Mouse (Mus musculus) liver, adult 2 months (tissue): ENCODE measurements at regions not wholly inside any gene's neighbourhood (a gene's known extent, or its start where the extent isn't known, plus 50 kb on each side); places are given as distances from the start of the nearest gene placed in this dataset.

Source experiments
- DNase-seq: peaks from one replicate; pipeline ENCODE4 v3.0.0-alpha.2; 2011; ENCODE audit warnings: low read depth, low spot score; ENCODE audit errors: extremely low read depth
- H3K27ac ChIP-seq: fragments of 200-500 bp; replicated peaks from 2 replicates; pipeline ENCODE4 v1.5.1; 2012; ENCODE audit warnings: low read depth, mild to moderate bottlenecking, control low read depth, inconsistent platforms, low read length; ENCODE audit not compliant: insufficient read depth
- H3K27me3 ChIP-seq: fragments of 200-500 bp; 2 replicates; pipeline ENCODE4 v1.6.1; 2012; ENCODE audit warnings: mild to moderate bottlenecking, moderate library complexity, low read length, inconsistent platforms; ENCODE audit not compliant: control insufficient read depth, insufficient read depth
- H3K36me3 ChIP-seq: fragments of 200-500 bp; 2 replicates; pipeline ENCODE4 v1.6.1; 2012; ENCODE audit warnings: low read length, inconsistent platforms; ENCODE audit not compliant: control insufficient read depth, insufficient read depth
- H3K4me1 ChIP-seq: fragments of 200-500 bp; 2 replicates; pipeline ENCODE4 v1.6.1; 2011; ENCODE audit warnings: low read length; ENCODE audit not compliant: control insufficient read depth, insufficient read depth
- H3K4me3 ChIP-seq: fragments of 200-500 bp; 2 replicates; pipeline ENCODE4 v1.5.1; 2011; ENCODE audit warnings: low read depth, mild to moderate bottlenecking, control low read depth, low read length, moderate library complexity; ENCODE audit not compliant: insufficient read depth
- H3K79me2 ChIP-seq: fragments of 200-500 bp; 2 replicates; pipeline ENCODE4 v1.6.1; 2012; ENCODE audit warnings: inconsistent platforms, mild to moderate bottlenecking, low read length, moderate library complexity; ENCODE audit not compliant: control insufficient read depth, insufficient read depth
- H3K9ac ChIP-seq: fragments of 200-500 bp; 2 replicates; pipeline ENCODE4 v1.6.1; 2012; ENCODE audit warnings: low read depth, mild to moderate bottlenecking, control low read depth, inconsistent platforms, low read length
- CTCF ChIP-seq: fragments of 200-500 bp; IDR thresholded peaks from 2 replicates; pipeline ENCODE4 v1.5.1; 2011; ENCODE audit warnings: low read depth, low read length, control low read depth
- POLR2A ChIP-seq: fragments of 200-500 bp; IDR thresholded peaks from 2 replicates; pipeline ENCODE4 v1.6.1; 2011; ENCODE audit warnings: low read length, control low read depth; ENCODE audit not compliant: insufficient read depth; ENCODE audit errors: extremely low read depth
- WGBS: fragments of 180-500 bp; shearing (Covaris S2); methylation state at CpG from one replicate; pipeline ENCODE4 v1.1.7; 2018; 5-methylcytosine and 5-hydroxymethylcytosine counted together

DNA sequence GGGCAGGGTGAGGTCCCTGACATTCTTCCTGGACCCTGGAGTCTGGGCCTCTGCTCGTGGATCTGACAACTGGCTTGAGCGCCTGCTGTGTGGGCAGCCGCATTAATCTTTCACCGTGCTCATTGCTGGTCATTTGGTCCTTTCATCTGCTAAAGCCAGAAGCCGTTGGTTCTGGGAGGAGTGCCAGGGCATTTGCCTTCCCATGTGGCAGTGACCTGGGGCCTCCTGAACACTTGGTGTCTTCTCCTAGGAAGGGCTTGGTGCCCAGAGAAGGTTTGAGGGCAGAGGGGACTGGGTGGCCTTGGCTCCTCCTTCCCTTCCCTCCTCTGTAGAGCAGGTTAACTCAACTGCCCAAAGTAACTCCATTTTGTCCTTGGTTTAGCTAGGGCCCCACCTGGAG lies 79.7 kb upstream of the Adra2c start:
- no peaks in the 10 kb centered on the region for H3K36me3 ChIP-seq
- no peak overlapping the region for H3K9ac ChIP-seq
- TF ChIP-seq CTCF (no peak), POLR2A (no peak)
- no peaks in the 10 kb centered on the region for H3K79me2 ChIP-seq
- 63% methylated on average over 5 of the region's 5 CpGs for WGBS
- no peaks in the 10 kb centered on the region for H3K27me3 ChIP-seq
- no peaks in the 10 kb centered on the region for H3K4me1 ChIP-seq
- DNase-seq: no peak
- H3K27ac ChIP-seq: no peak overlapping the region
- H3K4me3 ChIP-seq: no peak overlapping the region

DNA sequence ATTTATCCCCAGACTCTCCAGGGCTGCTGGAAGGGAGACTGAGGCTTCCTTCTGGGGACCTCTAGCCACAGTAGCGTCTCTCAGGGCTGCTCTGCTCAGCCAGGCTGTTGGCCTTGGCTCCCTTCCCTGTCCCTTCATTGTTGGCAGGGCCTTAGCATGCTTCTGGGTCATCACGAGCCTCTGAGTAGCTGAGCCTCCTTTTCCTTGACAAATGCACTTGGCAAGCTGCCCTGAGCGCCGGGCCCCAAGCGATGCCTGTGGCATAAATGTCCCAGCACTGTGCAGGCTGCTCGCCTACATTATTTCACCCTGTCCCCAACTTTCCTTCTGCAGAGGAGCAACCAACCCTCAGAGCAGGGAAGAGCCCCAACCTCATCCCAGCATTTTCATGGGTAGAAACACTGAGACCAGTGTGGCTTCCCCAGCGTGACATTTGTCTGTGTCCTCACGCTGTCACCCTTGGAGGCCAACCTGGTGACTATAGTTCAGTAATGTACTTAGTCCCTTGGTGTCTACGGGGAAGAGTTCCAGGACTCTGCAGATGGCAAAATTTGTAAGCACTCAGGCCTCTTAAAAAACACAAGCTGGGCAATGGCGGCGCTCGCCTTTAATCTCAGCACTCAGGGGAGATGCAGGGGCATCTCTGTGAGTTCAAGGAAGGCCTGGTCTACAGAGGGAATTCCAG lies 83.7 kb upstream of the Lrpap1 start:
- Histone ChIP-seq H3K4me1 (no peaks in the 10 kb centered on the region), H3K36me3 (no peaks in the 10 kb centered on the region), H3K79me2 (no peaks in the 10 kb centered on the region), H3K27me3 (no peaks in the 10 kb centered on the region), H3K4me3 (no peak overlapping the region), H3K9ac (no peak overlapping the region), H3K27ac (no peak overlapping the region)
- DNase-seq: peak; percentile 19
- WGBS: 75% methylated on average over 12 of the region's 12 CpGs
- TF ChIP-seq CTCF: no peak
- no peak for TF ChIP-seq POLR2A

DNA sequence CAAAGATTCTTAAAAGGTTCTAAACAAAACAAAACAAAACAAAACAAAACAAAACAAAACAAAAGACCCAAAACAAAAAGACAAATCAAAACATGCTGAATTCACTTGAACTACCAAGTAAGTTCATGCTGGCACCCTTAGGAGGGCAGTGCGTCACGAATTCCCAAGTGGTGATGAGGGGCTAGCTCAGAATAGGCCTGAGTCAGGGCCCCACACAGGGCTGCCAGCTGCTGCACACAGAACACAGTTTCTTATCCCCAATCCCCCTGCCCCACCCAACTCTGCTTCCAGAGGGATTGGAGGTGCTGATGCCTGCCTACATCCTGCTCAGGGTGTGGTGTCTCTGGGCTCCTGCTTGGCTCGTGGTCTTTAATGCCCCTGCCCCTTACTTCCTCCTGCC lies 80.3 kb upstream of the Lrpap1 start:
- 74% methylated on average over 3 of the region's 3 CpGs for WGBS
- Histone ChIP-seq H3K27me3 (no peaks in the 10 kb centered on the region; the same call in 1 of the 2 replicates), H3K79me2 (no peaks in the 10 kb centered on the region), H3K36me3 (no peaks in the 10 kb centered on the region), H3K4me3 (no peak overlapping the region), H3K4me1 (no peaks in the 10 kb centered on the region), H3K27ac (no peak overlapping the region), H3K9ac (no peak overlapping the region)
- DNase-seq: no peak
- no peak for TF ChIP-seq POLR2A
- TF ChIP-seq CTCF: no peak

DNA sequence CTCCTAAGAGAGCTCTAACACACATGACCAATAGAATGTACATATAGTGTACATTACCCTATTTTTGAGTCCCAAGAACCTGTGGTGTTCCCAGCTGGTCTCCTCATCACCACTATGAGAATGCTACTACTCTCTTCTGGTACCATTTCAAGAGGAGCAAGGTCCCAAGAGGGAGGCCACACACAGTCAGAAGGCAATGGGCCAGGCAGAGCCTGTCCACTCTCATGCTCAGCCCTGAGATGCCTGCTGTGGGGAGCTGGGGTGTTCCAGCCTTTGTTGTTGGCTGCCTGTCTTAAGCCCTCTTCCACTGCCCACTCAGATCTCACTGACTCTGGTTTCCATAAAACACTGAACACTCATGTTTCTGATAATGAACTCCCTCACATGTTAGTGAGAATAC lies 79.7 kb upstream of the Lrpap1 start:
- H3K27me3 ChIP-seq: no peaks in the 10 kb centered on the region; the same call in 1 of the 2 replicates
- no peak overlapping the region for H3K27ac ChIP-seq

DNA sequence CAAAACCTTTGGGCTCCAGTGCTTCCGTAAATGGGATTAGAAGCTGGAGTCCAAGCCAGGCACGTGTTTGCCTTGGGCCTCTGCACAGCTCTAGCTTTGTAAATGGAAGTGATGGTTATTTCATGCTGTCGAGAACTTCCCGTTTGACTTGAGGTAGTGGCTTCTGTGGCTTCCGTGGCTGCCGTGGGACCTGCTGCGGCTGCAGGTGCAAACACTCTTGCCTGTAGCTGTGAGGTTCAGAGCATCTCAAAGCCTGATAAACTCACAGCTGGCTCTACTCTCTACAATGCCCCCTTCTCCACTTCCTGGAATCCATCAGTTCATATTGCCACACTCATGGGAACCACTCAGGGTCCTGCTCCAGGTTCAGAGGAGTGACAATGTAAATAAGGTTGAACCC lies 77.9 kb upstream of the Lrpap1 start:
- H3K4me3 ChIP-seq: no peak overlapping the region
- no peak for DNase-seq
- no peaks in the 10 kb centered on the region for H3K79me2 ChIP-seq
- 85% methylated on average over 7 of the region's 7 CpGs for WGBS
- H3K27ac ChIP-seq: no peak overlapping the region
- no peaks in the 10 kb centered on the region; the same call in 1 of the 2 replicates for H3K27me3 ChIP-seq
- H3K36me3 ChIP-seq: no peaks in the 10 kb centered on the region
- H3K9ac ChIP-seq: no peak overlapping the region
- H3K4me1 ChIP-seq: no peaks in the 10 kb centered on the region
- TF ChIP-seq CTCF (no peak), POLR2A (no peak)

More for the DNA sequence above, 79.7 kb upstream of the Lrpap1 start:
- no peaks in the 10 kb centered on the region for H3K4me1 ChIP-seq
- no peak overlapping the region for H3K4me3 ChIP-seq
- H3K36me3 ChIP-seq: no peaks in the 10 kb centered on the region
- DNase-seq: no peak
- H3K79me2 ChIP-seq: no peaks in the 10 kb centered on the region
- H3K9ac ChIP-seq: no peak overlapping the region
- TF ChIP-seq POLR2A (no peak), CTCF (no peak)

DNA sequence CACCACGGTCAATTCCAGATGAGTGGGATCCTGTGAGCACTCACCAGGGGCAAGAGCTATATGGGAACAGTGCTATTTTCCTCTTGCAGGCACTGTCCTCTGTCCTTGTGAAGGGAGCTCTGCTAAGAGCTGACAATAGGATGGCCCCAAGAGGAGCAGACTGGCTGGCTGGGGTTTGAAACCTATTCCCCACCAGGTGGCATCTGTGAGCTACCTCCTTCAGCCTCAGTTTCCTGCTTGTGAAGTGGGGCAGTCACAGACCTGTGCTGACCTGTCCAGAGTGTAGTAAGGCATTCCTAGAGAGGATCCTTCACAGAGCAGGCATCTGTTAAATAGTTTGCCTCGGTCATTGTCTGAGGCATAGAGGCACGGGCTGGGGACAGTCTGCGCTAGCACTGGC lies 71.8 kb upstream of the Lrpap1 start:
- DNase-seq: no peak
- H3K79me2 ChIP-seq: no peaks in the 10 kb centered on the region
- H3K4me3 ChIP-seq: no peak overlapping the region

More for the DNA sequence above, 71.8 kb upstream of the Lrpap1 start:
- WGBS: 75% methylated on average over 4 of the region's 4 CpGs
- TF ChIP-seq CTCF (peak; percentile 51), POLR2A (no peak)
- Histone ChIP-seq H3K27me3 (no peaks in the 10 kb centered on the region; the same call in 1 of the 2 replicates), H3K9ac (no peak overlapping the region), H3K36me3 (no peaks in the 10 kb centered on the region), H3K4me1 (no peaks in the 10 kb centered on the region), H3K27ac (no peak overlapping the region)
